Comparison of ENCODE assay signal across 8 mouse cellular contexts in the genomic region with DNA sequence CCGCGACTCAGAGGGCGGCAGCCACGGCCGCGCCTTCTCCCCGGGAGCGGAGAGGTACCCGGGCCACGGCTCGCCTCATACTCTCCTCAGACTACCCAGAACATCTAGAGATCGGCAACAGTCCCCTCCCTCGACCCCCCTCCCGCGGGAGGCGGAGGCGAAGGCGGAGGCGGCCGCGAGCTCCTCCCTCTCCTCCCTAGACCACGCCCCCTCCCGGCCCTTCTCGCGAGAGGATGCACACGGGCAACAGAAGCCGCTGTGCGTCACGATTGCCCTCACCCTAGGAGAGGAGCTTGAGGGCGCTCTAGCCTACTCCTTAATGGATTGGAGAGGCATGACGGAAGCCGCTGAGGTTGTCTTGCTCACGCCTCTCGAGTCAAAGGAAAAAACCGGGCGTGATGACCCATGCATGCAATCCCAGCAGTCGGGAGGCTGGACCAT. TPM values are rescaled to one million over a fixed set of nuclear protein-coding genes. Genes with fewer than 3 reads are reported as not detected.
DNase-seq lines count a peak whose midpoint lies in the region; ATAC-seq lines count a peak whose summit lies in the region.

A gene (minus strand): TSS at position 116 of the 441 bp plus-strand sequence.
A gene (plus strand): TSS at position 278 of the 441 bp plus-strand sequence.

- peak; percentile 75 for ATAC-seq in inflammation-experienced regulatory T-cells, adult 6 months
- peak; percentile 83 for ATAC-seq in megakaryocyte-erythroid progenitor cell, adult 5-6 weeks (replicated peaks; ENCODE audit: low FRiP score, low TSS enrichment, poor library complexity, severe bottlenecking)

- intact Hi-C loops in gastrocnemius, postnatal 14 days (cut with DNase I; ENCODE audit: low total_unique reads): no loop called here
- intact Hi-C loops in left cerebral cortex, postnatal 10 days (cut with DNase I): loop anchor here (10.0 kb wide), 1 partner anchor 184 kb away; no protein-coding TSS in a partner anchor

- DNase-seq in adrenal gland, adult (ENCODE audit: inconsistent age in 2 of 2, low spot score in 1 of 2): peak; percentile 100
- peak; percentile 98 for DNase-seq in embryo, embryonic 10.5 days (ENCODE audit: low spot score)
- peak; percentile 100 for DNase-seq in gastrocnemius, postnatal 14 days
- DNase-seq in left cerebral cortex, postnatal 10 days (ENCODE audit: extremely low spot score in 1 of 2, low spot score in 2 of 2): peak; percentile 99 to 100
- peak; percentile 100 for DNase-seq in right cerebral cortex, postnatal 25 days
- peak; percentile 100 for DNase-seq in urinary bladder, postnatal 4 days (ENCODE audit: low spot score in 2 of 2)

RNA-seq across cellular contexts. Expression of the first gene that starts in this region (rescaled TPM):
- total RNA-seq in gastrocnemius, postnatal 14 days (2021): 100 to 1,000 TPM; 138 to 160 TPM
- 1 to 10 TPM; 3.9 to 7.8 (median 6.4) TPM for polyA plus RNA-seq in inflammation-experienced regulatory T-cells, adult 6 months (2017; shearing (Covaris generic))
- total RNA-seq in left cerebral cortex, postnatal 10 days (2021): 10 to 100 TPM; 89.1 to 90.6 TPM
- 21.3 and 36.3 TPM in 2 replicates for total RNA-seq in megakaryocyte-erythroid progenitor cell, adult 5-6 weeks (2014; fragmentation: Nextera tagmentation)
- 20.3 and 22.0 TPM in 2 replicates for total RNA-seq in megakaryocyte-erythroid progenitor cell, adult 5-6 weeks (2017)

RNA-seq across cellular contexts. Expression of the second gene that starts in this region (rescaled TPM):
- total RNA-seq in gastrocnemius, postnatal 14 days (2021): 100 to 1,000 TPM; 195 to 234 TPM
- 10 to 100 TPM; 75.5 to 83.6 (median 76.6) TPM for polyA plus RNA-seq in inflammation-experienced regulatory T-cells, adult 6 months (2017; shearing (Covaris generic))
- total RNA-seq in left cerebral cortex, postnatal 10 days (2021): 100 to 1,000 TPM; 142 to 147 TPM
- 68.1 and 83.2 TPM in 2 replicates for total RNA-seq in megakaryocyte-erythroid progenitor cell, adult 5-6 weeks (2014; fragmentation: Nextera tagmentation)
- total RNA-seq in megakaryocyte-erythroid progenitor cell, adult 5-6 weeks (2017): 65.7 and 85.1 TPM in 2 replicates

Comparison
In these comparisons a context has a peak if more than half of its experiments do, and no peak if none do; other contexts are left out.
1. Peak in every context shown above with its lines: DNase-seq and ATAC-seq.